Mouse (Mus musculus): ENCODE data around the gene Rbbp8nl. TPM values are rescaled to one million over a fixed set of nuclear protein-coding genes. Genes with fewer than 3 reads are reported as not detected.

Rbbp8nl gene
- not detected in 2 replicates for total RNA-seq (2015)
- not detected in 2 replicates for total RNA-seq (2017)

DNA sequence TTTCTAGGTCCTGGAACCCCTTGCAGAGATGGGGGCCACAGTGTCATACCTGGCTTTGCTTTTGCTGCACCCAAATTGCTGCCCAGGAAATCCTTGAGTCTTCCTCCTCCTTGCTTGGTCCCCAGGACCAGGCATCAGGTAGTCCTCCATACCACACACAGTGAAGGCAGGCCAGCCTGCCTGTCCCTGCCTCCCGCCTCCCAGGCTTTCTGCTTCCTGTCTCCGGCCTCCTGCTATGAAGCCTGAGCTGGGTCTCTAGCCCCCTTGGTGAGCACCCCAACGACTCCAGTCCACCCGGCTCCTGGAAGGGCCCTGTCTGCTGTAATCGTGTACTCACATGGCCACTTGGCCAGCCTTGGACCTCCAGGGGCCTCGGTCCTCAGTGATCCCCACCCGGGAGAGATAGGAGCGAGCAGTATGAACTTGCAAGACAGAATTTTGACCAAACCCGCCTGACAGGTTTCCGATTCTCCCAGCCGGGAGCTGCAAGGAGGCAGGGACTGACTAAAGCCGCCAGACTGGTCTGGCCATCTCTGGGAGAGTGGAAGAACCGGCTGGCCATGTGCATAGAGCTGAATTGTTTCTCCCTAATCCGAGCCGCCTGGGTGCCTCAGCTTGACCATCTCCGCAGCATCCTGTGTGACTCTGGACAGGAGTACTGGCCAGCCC, at the start of gene Rbbp8nl:
Rbbp8nl (minus strand) TSS at position 440 of the 669 bp plus-strand sequence.
- ATAC-seq (replicated peaks; ENCODE audit: poor library complexity), result no peak

DNA sequence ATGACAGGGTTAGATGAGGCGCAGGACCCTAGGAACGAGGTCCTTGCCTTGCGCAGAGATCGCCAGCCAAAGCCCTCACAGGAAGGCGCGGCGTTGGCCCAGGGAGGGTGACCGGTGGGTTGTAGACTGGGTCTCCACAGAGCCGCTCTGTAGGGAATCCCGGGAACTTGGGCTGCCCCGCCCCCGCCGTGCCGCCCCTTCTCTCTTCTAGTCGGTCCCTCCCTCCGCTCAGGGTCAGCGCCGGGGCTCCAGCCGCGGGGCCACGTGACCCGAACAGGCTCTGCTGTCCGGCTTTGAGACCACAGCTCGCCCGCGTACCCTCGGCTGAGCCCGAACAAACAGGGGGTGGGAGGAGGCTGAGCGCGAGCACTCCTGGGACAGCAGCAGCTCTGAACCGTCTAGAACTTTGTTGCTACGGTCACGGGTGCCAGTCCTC, 44.9 kb upstream of the Rbbp8nl start, which contains the start of gene Gata5:
Gata5 (minus strand) TSS at position 149 of the 436 bp plus-strand sequence.
- no peak for ATAC-seq (replicated peaks; ENCODE audit: poor library complexity)

DNA sequence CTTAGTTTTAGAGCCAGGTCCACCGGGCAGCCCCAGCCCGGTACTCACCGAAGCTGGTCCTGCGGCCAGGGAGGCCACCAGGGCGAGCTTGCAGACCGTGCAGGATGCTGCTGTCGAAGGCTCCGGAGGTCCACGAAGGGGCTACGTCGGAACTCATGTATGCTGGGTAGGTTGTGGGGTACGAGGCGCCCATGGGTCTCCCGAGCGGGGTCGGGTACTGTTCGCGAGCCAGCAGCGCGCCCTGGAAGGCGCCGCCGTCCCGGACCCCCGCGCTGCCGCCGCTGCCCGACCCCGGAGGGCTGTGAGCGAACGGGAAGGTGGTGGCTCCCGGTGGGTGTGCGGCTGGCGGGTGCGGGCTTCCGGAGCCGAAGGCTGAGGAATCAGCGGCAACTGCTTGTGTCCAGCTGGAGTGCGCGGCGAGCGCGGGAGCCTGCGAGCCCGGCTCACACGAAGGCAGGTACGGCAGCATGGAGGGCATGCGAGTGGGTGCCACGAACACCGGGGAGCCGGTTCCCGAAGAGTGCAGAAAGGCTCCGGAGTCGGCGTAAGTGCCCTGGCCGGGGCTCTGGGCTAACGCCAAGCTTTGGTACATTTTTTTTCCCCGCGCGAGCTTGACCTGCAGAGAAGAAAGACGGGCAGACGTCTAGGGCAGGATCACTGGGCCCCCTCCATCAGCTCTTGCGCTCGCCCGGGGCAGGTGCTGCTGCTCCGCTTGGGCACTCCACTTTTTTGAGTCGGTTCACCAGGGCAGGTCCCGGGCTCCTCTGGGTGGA, 44.3 kb upstream of the Rbbp8nl start:
- ATAC-seq (replicated peaks; ENCODE audit: poor library complexity), result no peak

DNA sequence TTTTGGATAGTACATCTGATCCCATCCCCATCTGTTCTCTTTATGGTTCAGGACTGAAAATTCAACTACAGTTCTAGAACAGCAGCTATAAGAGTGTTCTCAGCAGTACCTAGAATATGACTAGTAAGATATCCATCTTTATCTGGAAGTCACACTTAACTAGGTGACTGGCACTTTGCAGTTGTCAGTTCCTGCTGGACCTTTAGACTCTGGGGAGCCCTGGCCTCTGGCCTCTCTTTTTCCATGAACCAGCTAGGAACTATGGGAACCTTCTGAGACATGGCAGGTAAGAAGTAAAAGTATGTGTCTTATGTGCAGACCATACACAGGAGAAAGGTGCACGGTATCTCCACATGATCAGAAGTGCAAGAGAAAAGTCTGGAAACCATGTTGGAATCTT, 39.8 kb upstream of the Rbbp8nl start:
- ATAC-seq (replicated peaks; ENCODE audit: poor library complexity), result no peak

DNA sequence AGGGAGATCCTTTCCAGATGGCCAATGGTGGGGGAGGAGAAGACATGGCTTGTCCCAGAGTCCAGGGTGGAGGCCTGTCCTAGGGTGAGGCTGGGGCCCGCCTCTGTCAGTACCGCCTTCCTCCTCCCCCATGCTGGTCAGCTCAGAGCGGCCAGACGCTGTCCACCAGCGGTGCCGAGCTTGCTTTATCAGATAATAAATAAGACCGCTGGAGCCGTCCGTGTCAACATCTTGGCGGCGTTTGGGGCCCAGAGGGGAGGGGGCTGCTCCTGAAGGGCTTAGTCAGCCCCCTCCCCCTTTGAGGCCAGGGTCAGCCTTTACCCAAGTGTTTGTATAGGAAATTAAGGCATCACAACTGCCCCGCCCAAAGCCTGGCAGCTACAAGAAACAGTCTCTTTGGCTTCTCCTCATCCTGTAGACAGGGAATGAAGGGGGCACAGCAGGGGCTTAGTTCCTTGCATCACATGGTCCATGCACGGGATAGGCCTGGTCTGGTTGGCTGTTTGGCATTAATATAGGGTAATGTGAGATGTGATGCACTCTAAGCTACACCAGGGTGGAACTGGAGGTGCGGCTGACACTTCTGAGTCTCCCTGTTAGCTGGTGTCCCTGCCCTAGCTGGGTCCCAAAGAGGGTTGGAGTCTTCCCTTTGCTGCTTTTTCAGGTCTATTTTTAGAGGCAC, 33.1 kb upstream of the Rbbp8nl start:
- ATAC-seq (replicated peaks; ENCODE audit: poor library complexity), result no peak

DNA sequence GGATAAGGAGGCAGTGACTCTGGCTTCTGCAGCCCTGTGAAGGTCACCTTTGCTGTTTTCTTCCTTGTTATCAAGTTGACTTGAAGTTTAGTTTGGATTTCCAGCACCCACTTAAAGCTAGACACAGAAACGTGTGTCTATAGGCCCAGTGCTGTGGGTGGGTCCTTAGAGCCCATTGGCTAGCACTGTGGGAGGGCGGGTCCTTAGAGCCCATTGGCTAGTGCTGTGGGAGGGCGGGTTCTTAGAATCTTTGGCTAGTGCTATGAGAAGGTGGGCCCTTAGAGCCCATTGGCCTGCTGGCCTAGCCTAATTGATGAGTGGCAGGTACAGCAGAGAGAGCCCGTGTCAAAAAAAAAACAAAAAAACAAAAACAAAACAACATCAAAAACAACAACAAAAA, 30.5 kb upstream of the Rbbp8nl start:
- peak; percentile 52; the same call in 1 of the 2 replicates for ATAC-seq (replicated peaks; ENCODE audit: poor library complexity)

DNA sequence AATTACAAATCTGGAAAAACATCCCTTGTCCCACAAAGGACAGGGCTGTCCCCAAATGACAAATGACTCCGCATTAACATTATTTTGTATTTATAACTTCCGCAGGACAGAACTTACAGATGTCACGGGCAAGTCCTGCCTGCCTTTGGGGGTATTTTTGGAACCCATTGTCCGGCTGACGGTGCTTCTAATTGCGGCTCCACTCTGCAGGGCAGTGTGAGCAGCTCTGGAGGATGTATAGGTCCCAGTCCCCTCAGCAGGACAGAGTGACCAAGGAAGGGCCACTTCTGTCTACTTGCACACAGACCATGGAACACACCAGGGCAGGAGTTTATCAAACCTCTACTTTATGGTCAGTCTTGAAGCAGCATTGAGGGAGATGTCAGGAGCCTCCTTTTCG, 27.9 kb upstream of the Rbbp8nl start:
- no peak for ATAC-seq (replicated peaks; ENCODE audit: poor library complexity)

DNA sequence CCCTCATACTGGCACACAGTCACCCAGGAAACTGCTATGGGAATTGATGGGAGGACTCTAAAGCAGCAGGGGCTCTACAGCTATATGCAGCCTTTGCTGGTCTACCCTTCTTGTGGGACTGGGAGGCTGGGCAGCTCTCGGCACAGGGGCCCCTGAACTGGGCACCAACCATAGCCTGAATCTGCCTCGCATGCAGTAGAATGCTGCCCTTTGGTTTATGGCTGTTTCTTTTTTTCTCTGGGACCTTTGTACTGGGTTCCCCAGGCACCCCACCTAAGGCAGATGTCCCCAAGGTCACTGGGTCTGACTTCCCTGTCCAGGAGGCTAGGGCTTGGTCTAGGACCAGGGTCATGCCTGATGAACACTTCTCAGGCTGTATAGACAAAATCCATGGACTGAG, 24.6 kb upstream of the Rbbp8nl start:
- ATAC-seq (replicated peaks; ENCODE audit: poor library complexity), result no peak

DNA sequence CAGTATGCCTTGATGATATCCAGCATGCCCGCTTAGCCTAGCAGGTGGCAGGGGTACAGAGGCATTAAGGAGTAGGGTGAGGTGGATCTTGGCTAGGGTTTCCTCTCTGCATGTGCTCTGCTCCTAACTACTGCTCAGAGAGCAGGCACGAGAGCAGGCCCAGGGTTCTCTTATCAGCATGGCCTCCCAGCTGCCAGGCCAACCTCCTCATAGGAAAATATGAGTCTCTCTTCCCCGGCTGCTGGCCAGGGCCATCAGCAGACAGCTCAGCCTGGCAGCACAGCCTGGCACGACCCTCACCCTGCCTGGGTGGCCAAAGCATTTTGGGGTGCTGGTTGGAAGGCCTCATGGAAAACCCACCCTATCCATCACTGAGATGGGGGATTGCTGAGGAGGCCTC, 21.5 kb upstream of the Rbbp8nl start:
- no peak for ATAC-seq (replicated peaks; ENCODE audit: poor library complexity)

DNA sequence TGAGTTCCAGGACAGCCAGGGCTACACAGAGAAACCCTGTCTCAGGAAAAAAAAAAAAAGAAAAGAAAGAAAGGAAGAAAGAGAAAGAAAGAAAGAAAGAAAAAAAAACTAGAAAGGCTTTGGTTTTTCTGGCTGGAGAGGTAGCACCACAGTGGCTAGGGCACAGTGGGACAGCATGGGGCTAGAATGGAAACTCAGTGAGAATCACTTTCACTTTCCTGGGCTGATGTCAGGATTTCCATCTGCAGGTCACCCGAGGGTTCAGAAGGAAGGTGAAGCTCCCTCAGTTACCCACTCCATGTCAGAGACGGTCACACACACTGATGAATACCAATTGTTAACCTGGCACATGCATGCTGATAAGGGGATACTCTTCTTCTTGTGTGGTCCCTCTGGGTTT, 18.0 kb upstream of the Rbbp8nl start:
- no peak for ATAC-seq (replicated peaks; ENCODE audit: poor library complexity)

DNA sequence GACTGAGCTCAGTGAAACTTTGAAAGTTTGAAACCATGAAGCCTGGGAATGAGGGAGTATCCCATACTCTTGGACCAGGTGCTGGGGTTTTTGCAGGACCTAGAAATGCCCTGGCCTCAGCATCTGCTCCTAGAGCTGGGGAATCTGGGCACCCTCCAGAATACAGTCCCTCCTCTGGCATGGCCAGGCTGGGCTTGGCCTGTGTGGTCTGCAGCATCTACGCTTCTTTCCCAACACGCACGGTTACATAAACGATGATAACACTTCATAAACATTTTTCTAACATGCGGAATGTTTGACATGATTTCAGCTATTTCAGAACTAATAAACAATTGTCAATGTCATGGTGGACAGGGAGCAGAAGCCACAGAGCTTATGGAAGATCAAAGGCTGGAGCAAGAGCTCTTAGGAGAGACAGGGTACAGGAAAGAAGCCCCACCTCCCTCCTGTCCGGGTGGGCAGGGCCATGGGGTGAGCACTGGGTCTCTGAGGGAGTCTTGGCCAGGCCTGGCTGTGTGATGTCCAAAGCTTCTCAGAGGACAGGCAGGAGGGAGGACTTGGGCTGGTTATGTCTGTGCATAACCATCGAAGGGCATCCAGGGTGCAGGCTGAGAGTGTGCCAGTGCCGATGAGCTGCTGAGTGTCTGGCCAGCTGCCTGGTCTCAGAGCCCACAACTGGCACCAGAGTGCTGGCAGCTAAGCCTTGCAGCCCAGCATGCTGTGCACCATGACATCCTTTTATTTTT, 16.9 kb upstream of the Rbbp8nl start:
- ATAC-seq (replicated peaks; ENCODE audit: poor library complexity), result no peak

DNA sequence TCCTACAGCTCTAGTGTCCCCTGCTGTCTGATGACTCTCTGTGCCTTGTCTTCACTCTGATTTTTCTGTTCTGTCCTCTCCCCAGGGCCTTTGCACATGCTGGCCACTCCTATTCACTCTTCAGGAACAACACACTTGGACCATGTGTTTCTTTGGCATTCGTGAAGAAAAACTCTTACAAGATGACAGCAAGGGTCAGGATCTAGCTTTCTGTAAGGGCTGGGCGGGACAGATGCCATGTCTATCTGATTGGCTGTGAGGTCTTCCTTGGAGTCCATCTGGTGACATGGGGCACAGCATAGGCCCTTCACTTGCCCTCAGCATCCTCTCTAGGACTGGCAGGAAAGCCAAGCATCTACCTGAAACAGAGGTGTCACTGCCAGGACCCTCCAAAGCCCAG, 16.3 kb upstream of the Rbbp8nl start:
- no peak for ATAC-seq (replicated peaks; ENCODE audit: poor library complexity)

DNA sequence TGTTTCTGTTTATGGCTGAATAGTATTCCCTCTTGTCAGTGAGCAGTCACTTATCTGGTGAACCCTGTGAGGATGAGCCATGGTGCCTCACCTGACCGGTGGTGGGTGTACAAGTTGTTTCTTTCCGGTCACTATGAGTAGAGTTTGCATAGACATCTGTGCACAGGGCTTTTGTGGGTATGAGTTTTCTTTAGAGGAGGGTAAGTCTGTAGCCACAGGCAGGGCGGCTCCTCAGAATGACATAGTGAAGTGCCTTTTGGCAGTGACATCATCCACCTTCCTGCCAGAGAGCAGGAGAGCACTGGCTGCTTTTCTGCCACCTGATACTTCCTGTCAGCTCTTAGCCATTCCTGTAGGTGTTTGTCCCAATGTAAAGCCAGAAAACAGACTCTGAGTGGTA, 15.8 kb upstream of the Rbbp8nl start:
- no peak for ATAC-seq (replicated peaks; ENCODE audit: poor library complexity)

DNA sequence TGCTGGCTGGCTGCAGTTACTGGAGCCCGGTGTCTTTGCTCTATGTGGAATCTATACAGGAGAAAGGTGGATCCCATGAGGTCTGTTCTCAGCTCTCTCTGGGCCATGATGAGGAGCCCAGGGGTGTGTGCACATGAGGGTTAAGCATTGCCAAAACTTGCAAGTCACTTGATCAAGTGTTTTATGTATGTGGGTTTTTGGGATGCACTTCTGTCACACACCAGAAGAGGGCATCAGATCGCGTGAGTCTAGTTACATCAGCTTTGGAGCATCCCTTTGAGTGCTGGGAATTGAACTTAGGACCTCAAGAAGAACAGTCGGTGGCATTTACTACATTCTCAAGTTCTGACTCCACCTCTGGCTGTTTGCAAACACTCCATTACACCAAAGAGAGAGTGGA, 14.9 kb upstream of the Rbbp8nl start:
- ATAC-seq (replicated peaks; ENCODE audit: poor library complexity), result no peak

DNA sequence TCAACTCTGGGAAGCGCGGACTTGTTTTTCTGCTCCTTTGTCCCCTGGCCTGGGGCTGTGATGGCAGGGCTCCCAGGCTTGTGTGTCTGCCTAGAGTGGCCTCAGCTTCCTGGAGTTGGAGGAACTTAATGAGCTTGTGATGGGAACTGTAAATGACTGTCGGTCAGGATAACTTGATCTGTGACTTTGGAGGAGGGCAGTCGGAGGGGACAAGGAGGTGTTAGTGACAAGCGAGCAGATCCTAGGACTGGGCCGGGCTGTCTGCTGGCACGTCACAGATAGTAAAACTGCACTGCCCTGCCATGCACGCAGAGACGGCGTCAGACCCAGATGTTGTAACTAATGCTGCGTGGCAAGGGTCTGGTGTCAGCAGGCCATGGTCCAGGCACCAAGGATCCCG, 13.8 kb upstream of the Rbbp8nl start:
- no peak for ATAC-seq (replicated peaks; ENCODE audit: poor library complexity)

DNA sequence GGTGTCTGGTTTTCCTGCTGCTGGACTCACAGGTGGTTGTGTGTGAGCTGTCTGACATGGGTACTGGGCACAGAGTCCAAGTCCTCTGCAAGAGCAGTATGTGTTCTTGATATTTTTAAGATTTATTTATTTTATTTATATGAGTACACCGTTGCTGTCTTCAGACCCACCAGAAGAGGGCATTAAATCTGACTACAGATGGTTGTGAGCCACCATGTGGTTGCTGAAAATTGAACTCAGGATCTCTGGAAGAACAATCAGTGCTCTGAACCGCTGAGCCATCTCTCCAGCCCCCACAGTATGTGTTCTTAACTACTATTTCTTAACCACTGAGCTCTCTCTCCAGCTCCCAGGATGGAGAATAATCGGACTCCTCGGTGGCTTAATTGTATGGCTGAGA, 12.5 kb upstream of the Rbbp8nl start:
- ATAC-seq (replicated peaks; ENCODE audit: poor library complexity), result no peak

DNA sequence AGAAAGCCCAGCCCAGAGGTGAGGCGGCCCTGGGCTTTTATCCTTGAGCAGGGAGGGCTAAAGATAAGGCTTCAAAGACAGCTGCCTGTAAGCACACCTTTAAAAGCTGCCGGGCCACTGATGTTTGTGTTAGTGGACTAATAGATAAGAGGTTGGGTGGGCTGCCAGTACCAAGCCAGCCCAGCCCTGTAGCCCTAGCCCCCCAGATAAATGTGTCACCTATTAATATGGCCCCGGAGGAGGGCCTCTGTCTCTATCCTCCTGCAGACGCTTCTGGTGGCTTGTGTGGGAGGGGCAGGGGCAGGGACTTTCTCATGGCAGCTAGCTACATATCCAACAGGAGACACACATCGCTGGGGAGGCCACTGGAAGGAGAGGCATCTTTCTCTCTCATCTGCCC, 11.1 kb upstream of the Rbbp8nl start:
- ATAC-seq (replicated peaks; ENCODE audit: poor library complexity), result no peak

DNA sequence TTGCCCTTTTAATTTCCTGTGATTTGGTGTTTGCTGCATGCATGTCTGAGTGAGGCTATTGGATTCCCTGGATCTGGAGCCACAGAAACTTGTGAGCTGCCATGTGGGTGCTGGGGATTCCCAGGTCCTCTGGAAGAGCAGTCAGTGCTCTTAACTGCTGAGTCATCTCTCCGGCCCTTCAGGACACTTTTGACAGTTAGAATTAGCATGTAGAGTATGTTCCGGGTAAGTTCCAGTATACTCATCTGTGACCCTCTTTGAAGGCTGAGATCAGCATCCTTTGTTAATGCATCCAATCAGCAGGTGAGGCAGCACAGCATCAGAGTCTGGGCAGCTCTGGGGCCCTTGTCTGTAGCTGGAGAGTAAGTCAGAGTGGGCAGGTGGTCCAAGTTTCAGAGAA, 10.6 kb upstream of the Rbbp8nl start:
- no peak for ATAC-seq (replicated peaks; ENCODE audit: poor library complexity)

DNA sequence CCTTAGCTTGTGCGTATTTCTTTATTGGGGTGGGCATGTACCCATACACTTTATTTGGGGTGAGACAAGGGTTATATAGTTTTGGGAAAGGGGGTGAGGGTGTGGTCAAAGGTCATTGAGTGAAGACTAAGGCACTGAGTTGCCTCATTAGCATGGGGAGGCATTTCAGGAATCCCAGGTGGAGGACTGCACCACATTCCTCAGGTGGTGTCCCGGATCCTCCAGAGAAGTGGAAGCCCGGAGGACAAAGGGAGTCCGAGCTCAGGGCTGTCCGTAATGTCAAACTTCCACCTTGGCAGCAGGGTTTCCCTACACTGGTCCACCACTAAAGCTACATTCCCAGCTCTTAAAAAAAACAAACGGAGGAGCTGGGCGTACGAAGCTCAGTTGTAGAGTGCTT, 3.2 kb upstream of the Rbbp8nl start:
- ATAC-seq (replicated peaks; ENCODE audit: poor library complexity), result no peak

DNA sequence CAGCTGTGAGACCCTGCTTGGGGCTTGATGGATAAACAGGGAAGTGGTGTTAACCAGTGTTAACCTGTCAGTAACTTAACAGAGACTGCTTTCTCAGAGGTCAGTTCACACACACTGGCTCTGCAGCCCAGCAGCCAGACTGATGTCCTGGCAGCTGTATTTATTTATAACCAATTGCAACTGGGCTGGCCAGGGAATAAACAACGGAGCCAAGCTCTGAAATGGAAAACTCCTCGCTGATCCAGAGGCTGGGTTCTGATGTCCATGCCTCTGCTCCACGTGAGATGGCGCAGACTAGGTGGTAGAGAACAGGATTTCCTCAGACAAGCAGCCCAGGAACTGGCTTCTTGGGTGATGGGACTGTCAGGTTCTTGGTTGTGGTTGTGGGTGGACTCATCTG, 2.3 kb upstream of the Rbbp8nl start:
- ATAC-seq (replicated peaks; ENCODE audit: poor library complexity), result no peak

DNA sequence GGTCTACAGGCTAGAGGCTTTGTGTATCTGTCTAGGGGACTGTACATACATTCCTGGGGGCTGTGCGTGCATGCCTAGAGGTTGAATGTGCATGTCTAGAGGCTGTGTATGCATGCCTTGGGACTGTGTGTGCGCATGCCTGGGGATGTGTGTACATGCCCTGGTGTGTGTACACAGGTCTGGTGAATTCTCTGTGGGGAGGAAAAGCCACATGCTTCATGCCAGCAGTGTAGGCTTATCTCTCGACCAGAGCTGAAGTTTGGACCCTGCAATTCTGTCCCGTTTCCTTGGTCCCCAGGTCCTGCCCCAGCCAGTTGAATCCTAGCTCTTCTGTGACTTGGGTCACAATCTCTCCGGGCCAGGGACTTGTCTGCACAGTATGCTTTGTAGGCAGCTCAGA, 1.9 kb upstream of the Rbbp8nl start:
- ATAC-seq (replicated peaks; ENCODE audit: poor library complexity), result no peak
